Mouse (Mus musculus) spleen, adult 2 months (tissue): Measurements from ENCODE around the gene Cd300lg. TPM values are rescaled to one million over a fixed set of nuclear protein-coding genes. Genes with fewer than 3 reads are reported as not detected.
A peak's percentile ranks its signal among the peaks of the same experiment; 100 is the strongest.

Experiments used
- DNase-seq, 2 experiments: peaks; one replicate each; pipeline versions ENCODE4 v3.0.0 to v3.0.0-alpha.2; 2012 to 2021; ENCODE audit warnings: low spot score in 2 of 2, low read depth in 1 of 2
- H3K27ac ChIP-seq: fragments of 200-500 bp; 2 replicates; pipeline ENCODE4 v1.5.1; 2012; ENCODE audit warnings: low read length, inconsistent platforms; ENCODE audit not compliant: insufficient read depth
- H3K27me3 ChIP-seq: fragments of 200-500 bp; 2 replicates; pipeline ENCODE4 v1.6.1; 2012; ENCODE audit warnings: mild to moderate bottlenecking, moderate library complexity, low read length, inconsistent platforms; ENCODE audit not compliant: control insufficient read depth, insufficient read depth
- H3K36me3 ChIP-seq: fragments of 200-500 bp; 2 replicates; pipeline ENCODE4 v1.6.1; 2012; ENCODE audit warnings: mild to moderate bottlenecking, low read length, inconsistent platforms; ENCODE audit not compliant: control insufficient read depth, insufficient read depth
- H3K4me1 ChIP-seq: fragments of 200-500 bp; 2 replicates; pipeline ENCODE4 v1.6.1; 2011; ENCODE audit warnings: inconsistent platforms; ENCODE audit not compliant: control insufficient read depth, insufficient read depth, insufficient read length
- H3K4me3 ChIP-seq: fragments of 200-500 bp; 2 replicates; pipeline ENCODE4 v1.5.1; 2011; ENCODE audit warnings: mild to moderate bottlenecking, inconsistent platforms; ENCODE audit not compliant: insufficient read depth, insufficient read length; ENCODE audit errors: extremely low read depth
- CTCF ChIP-seq: fragments of 200-500 bp; IDR thresholded peaks from 2 replicates; pipeline ENCODE4 v1.5.1; 2011; ENCODE audit warnings: mild to moderate bottlenecking, inconsistent platforms; ENCODE audit not compliant: insufficient read depth, insufficient read length, insufficient replicate concordance; ENCODE audit errors: extremely low read depth
- POLR2A ChIP-seq: fragments of 200-500 bp; IDR thresholded peaks from 2 replicates; pipeline ENCODE4 v1.6.1; 2011; ENCODE audit warnings: low read depth, low read length, inconsistent platforms
- WGBS: fragments of 180-500 bp; shearing (Covaris S2); methylation state at CpG from one replicate; pipeline ENCODE4 v1.1.7; 2018; 5-methylcytosine and 5-hydroxymethylcytosine counted together
- polyA plus RNA-seq: library from polyadenylated mRNA; depleted of rRNA; stranded (reverse); fragments of >200 nt; gene quantifications from 2 replicates; pipeline ENCODE4 v1.2.3, GENCODE M21; 2012

Gene Cd300lg
- polyA plus RNA-seq, 1 experiment = 12.8 TPM

GRCm38 (mm10) chr11:102061236-102061940 is 20.1 kb downstream of the Cd300lg start:
- WGBS = 7% methylated on average over 23 of the region's 23 CpGs
- H3K27ac ChIP-seq = no peak overlapping the region
- no peaks in the 10 kb centered on the region for H3K4me1 ChIP-seq
- H3K27me3 ChIP-seq = 0 out of 2 replicates have a peak, but pooled peaks cover 3% of the 10 kb centered on the region
- no peaks in the 10 kb centered on the region for H3K36me3 ChIP-seq
- DNase-seq = peak; percentile 4 to 39
- H3K4me3 ChIP-seq = no peak overlapping the region; the same call in 1 of the 2 replicates
- TF ChIP-seq POLR2A (no peak), CTCF (peak; percentile 78; the same call in 1 of the 2 replicates)

GRCm38 (mm10) chr11:102061941-102062473 is 20.7 kb downstream of the Cd300lg start:
- Histone ChIP-seq H3K27me3 (0 out of 2 replicates have a peak, but pooled peaks cover 3% of the 10 kb centered on the region), H3K36me3 (no peaks in the 10 kb centered on the region), H3K27ac (no peak overlapping the region), H3K4me1 (no peaks in the 10 kb centered on the region), H3K4me3 (no peak overlapping the region)
- no peak for DNase-seq
- WGBS = 46% methylated on average over 16 of the region's 16 CpGs
- TF ChIP-seq POLR2A = no peak
- no peak for TF ChIP-seq CTCF

GRCm38 (mm10) chr11:102063076-102063475 is 21.8 kb downstream of the Cd300lg start:
- no peaks in the 10 kb centered on the region for H3K36me3 ChIP-seq
- 0 out of 2 replicates have a peak, but pooled peaks cover 3% of the 10 kb centered on the region for H3K27me3 ChIP-seq
- no peak for DNase-seq
- no peak overlapping the region for H3K4me3 ChIP-seq
- no peak overlapping the region for H3K27ac ChIP-seq
- 90% methylated on average over 13 of the region's 13 CpGs for WGBS
- H3K4me1 ChIP-seq = no peaks in the 10 kb centered on the region
- TF ChIP-seq POLR2A (no peak), CTCF (no peak)

- 53% methylated on average over 2 of the region's 2 CpGs for WGBS
- no peak for DNase-seq
- H3K27ac ChIP-seq = no peak overlapping the region
- H3K4me1 ChIP-seq = no peaks in the 10 kb centered on the region
- H3K4me3 ChIP-seq = no peak overlapping the region
- no peaks in the 10 kb centered on the region for H3K36me3 ChIP-seq
- TF ChIP-seq CTCF = no peak
- no peak for TF ChIP-seq POLR2A
- no peaks in the 10 kb centered on the region for H3K27me3 ChIP-seq
These were observed 27.7 kb downstream of the Cd300lg start for GRCm38 (mm10) chr11:102068969-102069368.

DNA sequence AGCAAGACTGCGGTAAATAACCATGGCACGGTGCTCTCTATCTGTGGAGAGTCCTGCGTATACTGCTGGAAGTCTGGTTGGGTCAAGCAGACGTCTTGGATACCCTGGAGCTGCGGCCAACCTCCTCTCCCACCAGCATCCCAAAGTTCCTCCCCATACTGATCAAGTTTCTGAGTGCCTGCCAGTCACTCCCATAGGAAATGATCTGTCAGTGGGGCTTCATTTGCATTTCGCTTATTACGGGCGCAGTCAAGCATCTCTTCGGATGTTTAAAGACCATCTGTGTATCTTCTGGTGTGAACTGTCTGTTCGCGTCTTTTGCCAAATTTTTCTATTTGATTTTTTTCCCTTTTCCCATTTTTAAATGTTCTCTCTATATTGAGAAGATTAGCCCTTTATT is 28.3 kb downstream of the Cd300lg start:
- no peak for TF ChIP-seq CTCF
- no peak for TF ChIP-seq POLR2A
- Histone ChIP-seq H3K4me3 (no peak overlapping the region), H3K36me3 (no peaks in the 10 kb centered on the region), H3K27ac (no peak overlapping the region), H3K27me3 (no peaks in the 10 kb centered on the region), H3K4me1 (no peaks in the 10 kb centered on the region)
- WGBS = 80% methylated on average over 11 of the region's 11 CpGs
- no peak for DNase-seq

GRCm38 (mm10) chr11:102070426-102070825 is 29.1 kb downstream of the Cd300lg start:
- WGBS = 43% methylated on average over 13 of the region's 13 CpGs
- no peak for DNase-seq
- no peaks in the 10 kb centered on the region for H3K4me1 ChIP-seq
- no peaks in the 10 kb centered on the region for H3K36me3 ChIP-seq
- no peak for TF ChIP-seq CTCF
- TF ChIP-seq POLR2A = no peak
- no peak overlapping the region for H3K27ac ChIP-seq
- H3K27me3 ChIP-seq = no peaks in the 10 kb centered on the region
- H3K4me3 ChIP-seq = no peak overlapping the region

GRCm38 (mm10) chr11:102072729-102073128 is 31.4 kb downstream of the Cd300lg start:
- H3K36me3 ChIP-seq = no peaks in the 10 kb centered on the region
- WGBS = 32% methylated on average over 5 of the region's 5 CpGs
- H3K27ac ChIP-seq = no peak overlapping the region
- H3K4me1 ChIP-seq = no peaks in the 10 kb centered on the region
- no peak for DNase-seq
- no peaks in the 10 kb centered on the region for H3K27me3 ChIP-seq
- no peak for TF ChIP-seq POLR2A
- no peak for TF ChIP-seq CTCF
- H3K4me3 ChIP-seq = no peak overlapping the region
